Mouse (Mus musculus): ENCODE results near the gene Aig1.

The Aig1 gene

GRCm38 (mm10) chr10:13770720-13771119 is 98.1 kb downstream of the Aig1 start:
- WGBS, result 90% methylated on average over 1 of the region's 1 CpGs

GRCm38 (mm10) chr10:13769789-13770188 is 99.0 kb downstream of the Aig1 start:
- 91% methylated on average over 2 of the region's 2 CpGs for WGBS

- WGBS, result 83% methylated on average over 6 of the region's 6 CpGs
These were observed 101.7 kb downstream of the Aig1 start for GRCm38 (mm10) chr10:13767076-13767475.

GRCm38 (mm10) chr10:13763151-13763550 is 105.6 kb downstream of the Aig1 start:
- 79% methylated on average over 2 of the region's 2 CpGs for WGBS

- 91% methylated on average over 1 of the region's 1 CpGs for WGBS
These were observed 114.1 kb downstream of the Aig1 start for GRCm38 (mm10) chr10:13754712-13755111.

- 53% methylated on average over 5 of the region's 5 CpGs for WGBS
These were observed 115.0 kb downstream of the Aig1 start for GRCm38 (mm10) chr10:13753777-13754176.

- 73% methylated on average over 18 of the region's 18 CpGs for WGBS
These were observed 129.2 kb downstream of the Aig1 start for GRCm38 (mm10) chr10:13739494-13740140.

GRCm38 (mm10) chr10:13730039-13730748 is 138.6 kb downstream of the Aig1 start:
- WGBS, result 94% methylated on average over 4 of the region's 4 CpGs

- WGBS, result 14% methylated on average over 6 of the region's 6 CpGs
These were observed 141.1 kb downstream of the Aig1 start for GRCm38 (mm10) chr10:13727676-13728075.

- WGBS, result 77% methylated on average over 2 of the region's 2 CpGs
These were observed 142.6 kb downstream of the Aig1 start for GRCm38 (mm10) chr10:13726206-13726605.

GRCm38 (mm10) chr10:13725276-13725675 is 143.5 kb downstream of the Aig1 start:
- WGBS, result 96% methylated on average over 3 of the region's 3 CpGs

GRCm38 (mm10) chr10:13716132-13716531 is 152.6 kb downstream of the Aig1 start:
- WGBS, result 61% methylated on average over 2 of the region's 2 CpGs

- WGBS, result 92% methylated on average over 6 of the region's 6 CpGs
These were observed 153.2 kb downstream of the Aig1 start for GRCm38 (mm10) chr10:13715584-13715983.

GRCm38 (mm10) chr10:13714920-13715293 is 153.9 kb downstream of the Aig1 start:
- WGBS, result 48% methylated on average over 7 of the region's 7 CpGs

GRCm38 (mm10) chr10:13714199-13714919 is 154.4 kb downstream of the Aig1 start:
- WGBS, result 46% methylated on average over 9 of the region's 9 CpGs

- WGBS, result 89% methylated on average over 5 of the region's 5 CpGs
These were observed 155.1 kb downstream of the Aig1 start for GRCm38 (mm10) chr10:13713711-13714110.

GRCm38 (mm10) chr10:13713116-13713515 is 155.7 kb downstream of the Aig1 start:
- 86% methylated on average over 2 of the region's 2 CpGs for WGBS

- 90% methylated on average over 8 of the region's 8 CpGs for WGBS
These were observed 157.4 kb downstream of the Aig1 start for GRCm38 (mm10) chr10:13711281-13711829.

GRCm38 (mm10) chr10:13705771-13706170 is 163.0 kb downstream of the Aig1 start:
- WGBS, result 82% methylated on average over 4 of the region's 4 CpGs

GRCm38 (mm10) chr10:13702688-13703087 is 166.1 kb downstream of the Aig1 start:
- WGBS, result 81% methylated on average over 6 of the region's 6 CpGs

GRCm38 (mm10) chr10:13702043-13702442 is 166.7 kb downstream of the Aig1 start:
- 58% methylated on average over 8 of the region's 8 CpGs for WGBS

GRCm38 (mm10) chr10:13693276-13693675 is 175.5 kb downstream of the Aig1 start:
- 95% methylated on average over 4 of the region's 4 CpGs for WGBS
